Mouse (Mus musculus) monocyte, adult 5-6 weeks (primary cell): ENCODE results near the gene Trim46. TPM values are rescaled to one million over a fixed set of nuclear protein-coding genes. Genes with fewer than 3 reads are reported as not detected.
A peak's percentile ranks its signal among the peaks of the same experiment; 100 is the strongest.

ENCODE experiments used
- ATAC-seq: fragments of 153-309, 156-312 bp; replicated peaks from 2 replicates; pipeline ENCODE4 v1.8.0; 2017; ENCODE audit warnings: mild to moderate bottlenecking; ENCODE audit not compliant: low TSS enrichment, insufficient number of reproducible peaks, severe bottlenecking, poor library complexity, low FRiP score
- total RNA-seq: library from RNA; stranded (forward); fragments of 200-1000, 200-491, 200-594 nt; gene quantifications from 3 replicates; pipeline ENCODE4 v1.2.3, GENCODE M21; 2017

The Trim46 gene
- total RNA-seq, 1 experiment from 2014 or later, result not detected

- no peak for ATAC-seq
Observed at GRCm38 (mm10) chr3:89277281-89278021, 31.3 kb upstream of the Trim46 start.

- ATAC-seq, result no peak
Observed at GRCm38 (mm10) chr3:89276061-89276460, 30.0 kb upstream of the Trim46 start.

- ATAC-seq, result no peak
Observed at GRCm38 (mm10) chr3:89271760-89272159, 25.7 kb upstream of the Trim46 start.

- ATAC-seq, result no peak
Observed at GRCm38 (mm10) chr3:89270891-89271290, 24.8 kb upstream of the Trim46 start.

GRCm38 (mm10) chr3:89270051-89270755 lies 24.1 kb upstream of the Trim46 start, which contains the start of gene Slc50a1:
TSS of gene Slc50a1 (minus strand) at chr3:89270570.
- peak; percentile 65; the same call in 1 of the 2 replicates for ATAC-seq

- ATAC-seq, result no peak
Observed at GRCm38 (mm10) chr3:89268916-89269315, 22.8 kb upstream of the Trim46 start.

- ATAC-seq, result peak; percentile 94
Observed at GRCm38 (mm10) chr3:89266439-89266893, 20.4 kb upstream of the Trim46 start.

GRCm38 (mm10) chr3:89262417-89262816 lies 16.3 kb upstream of the Trim46 start:
- ATAC-seq, result no peak

GRCm38 (mm10) chr3:89260211-89260610 lies 14.1 kb upstream of the Trim46 start:
- no peak for ATAC-seq

- ATAC-seq, result no peak
Observed at GRCm38 (mm10) chr3:89259076-89259475, 13.0 kb upstream of the Trim46 start, which contains the start of gene Dpm3. TSS of gene Dpm3 (plus strand) at chr3:89259358.

GRCm38 (mm10) chr3:89256177-89256576 lies 10.1 kb upstream of the Trim46 start:
- no peak for ATAC-seq

- no peak for ATAC-seq
Observed at GRCm38 (mm10) chr3:89254994-89255393, 8.9 kb upstream of the Trim46 start.

- ATAC-seq, result peak; percentile 57
Observed at GRCm38 (mm10) chr3:89251365-89251895, 5.3 kb upstream of the Trim46 start.

GRCm38 (mm10) chr3:89250435-89251040 lies 4.4 kb upstream of the Trim46 start:
- ATAC-seq, result 0 out of 2 replicates have a peak, but pooled peaks have one; percentile 13

- ATAC-seq, result no peak
Observed at GRCm38 (mm10) chr3:89247466-89247865, 1.4 kb upstream of the Trim46 start.

GRCm38 (mm10) chr3:89245688-89246171 lies 379 bp downstream of the Trim46 start, which contains the start of gene Krtcap2:
TSS of gene Krtcap2 (plus strand) at chr3:89245966.
- ATAC-seq, result no peak

- no peak for ATAC-seq
Observed at GRCm38 (mm10) chr3:89244982-89245687, 974 bp downstream of the Trim46 start.
